Mouse (Mus musculus): ENCODE results near the gene Hoxd9.

DNA sequence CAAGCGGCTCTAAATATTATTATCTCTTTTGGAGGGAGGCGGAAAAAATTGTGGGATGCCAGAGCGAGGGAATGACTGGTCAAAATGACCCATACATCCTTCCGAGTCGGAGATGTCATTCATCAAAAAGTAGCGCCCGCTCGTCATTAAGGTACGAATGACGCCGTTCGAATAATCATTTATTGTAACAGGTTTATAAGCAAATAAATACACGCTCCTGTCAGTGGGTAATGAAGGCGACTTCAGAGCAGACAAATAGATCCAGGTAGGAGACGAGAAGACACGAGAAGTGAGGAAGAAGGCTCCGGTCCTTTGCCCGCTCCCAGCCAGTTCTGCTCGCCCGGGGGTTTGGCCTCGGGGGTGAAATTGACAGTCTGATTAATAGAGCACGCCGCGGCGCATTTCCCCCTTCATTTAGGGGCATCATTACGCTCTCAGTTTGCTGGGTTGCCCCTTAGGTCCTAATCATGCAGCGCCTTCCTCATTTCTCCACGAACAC, 38.0 kb upstream of the Hoxd9 start, which contains the start of gene Evx2:
- TF ChIP-seq EP300 (optimal IDR thresholded peaks at IDR 0.05) (no peak), CTCF (IDR thresholded peaks at IDR 0.05; ENCODE audit: low read depth) (no peak)
